Mouse (Mus musculus): Measurements from ENCODE around the gene Dapl1.

Dapl1 gene

GRCm38 (mm10) chr2:59484438-59484837 is at the start of gene Dapl1:
Gene Dapl1 (plus strand): TSS chr2:59484653.
- DNase-seq: peak; percentile 72 to 82

GRCm38 (mm10) chr2:59434820-59435219 is 49.6 kb upstream of the Dapl1 start:
- DNase-seq: no peak

DNA sequence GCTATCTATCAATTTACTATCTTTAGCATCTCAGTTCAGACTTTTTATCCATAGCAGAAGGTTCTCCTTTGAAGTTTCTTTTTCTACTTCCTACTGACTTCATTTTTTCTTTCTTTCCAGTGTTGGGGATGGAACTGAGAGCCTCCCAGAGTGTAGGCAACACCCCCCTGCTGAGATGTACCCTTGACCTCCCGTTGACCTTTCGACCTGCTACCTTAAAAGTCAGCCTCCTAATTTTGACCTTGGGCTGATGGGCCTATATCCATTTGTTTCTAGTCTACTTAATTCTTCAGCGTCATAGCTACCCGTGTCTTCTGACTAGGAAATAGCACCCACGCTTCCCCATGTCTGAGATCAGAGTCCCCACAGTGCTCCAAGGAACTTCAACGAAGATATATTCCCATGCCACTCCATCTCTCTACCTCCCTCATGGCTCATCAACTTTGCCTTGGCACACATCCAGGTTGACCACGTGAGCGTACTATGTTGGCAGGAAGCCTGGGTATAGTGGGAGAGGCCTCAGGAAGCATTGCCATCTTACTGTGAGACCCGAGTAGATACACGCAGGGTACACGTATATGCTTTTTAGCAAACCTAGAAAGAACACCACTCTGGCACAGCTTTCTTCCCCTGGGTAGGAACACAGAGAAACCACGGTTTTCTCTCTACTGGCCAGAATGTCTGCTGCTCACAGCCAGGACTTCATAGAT is 46.6 kb upstream of the Dapl1 start:
- peak; percentile 85 to 89 for DNase-seq

- DNase-seq: peak; percentile 62 to 78
Observed at GRCm38 (mm10) chr2:59438479-59438935, 45.9 kb upstream of the Dapl1 start.

DNA sequence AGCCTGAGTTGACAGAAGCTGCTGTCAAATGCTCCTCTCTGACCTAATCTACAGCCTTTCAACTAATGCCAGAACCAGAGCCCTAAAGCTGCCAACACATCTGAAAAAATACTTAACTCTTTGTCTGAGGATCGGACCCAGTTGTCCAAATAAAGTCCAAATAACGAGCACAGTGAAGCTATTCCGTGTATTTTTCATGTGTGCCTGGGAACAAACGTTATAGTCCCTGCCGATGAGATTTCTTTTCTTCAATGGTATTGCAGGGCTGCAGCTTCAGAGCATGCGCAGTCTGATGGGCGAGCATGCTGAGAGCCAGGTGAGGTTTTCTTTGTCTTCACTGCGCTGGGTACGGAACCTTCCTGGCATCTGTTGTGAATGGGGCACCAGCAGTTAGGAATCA is 44.6 kb upstream of the Dapl1 start:
- DNase-seq: no peak

GRCm38 (mm10) chr2:59440481-59440880 is 44.0 kb upstream of the Dapl1 start:
- DNase-seq: peak; percentile 81 to 85

DNA sequence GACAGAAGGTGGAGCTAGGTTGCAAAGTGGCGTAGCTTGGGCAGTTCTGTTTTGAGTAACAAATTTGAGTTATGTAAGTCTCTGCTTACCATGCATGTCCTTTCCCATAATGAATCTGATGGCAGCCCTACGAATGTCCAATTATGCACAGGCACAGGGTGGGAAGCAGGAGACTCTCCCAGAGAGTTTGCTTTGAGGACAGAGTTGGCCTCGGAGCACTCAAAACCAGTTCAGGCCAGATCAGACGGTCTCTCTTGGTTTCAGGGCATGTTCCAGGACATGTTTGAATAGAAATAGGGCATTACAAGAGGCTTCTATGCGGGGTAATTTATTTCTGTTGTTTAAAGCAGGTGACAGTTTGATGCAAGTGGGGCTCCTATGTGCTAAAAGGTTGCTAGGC is 42.8 kb upstream of the Dapl1 start:
- no peak for DNase-seq

GRCm38 (mm10) chr2:59446671-59447070 is 37.8 kb upstream of the Dapl1 start:
- no peak for DNase-seq

DNA sequence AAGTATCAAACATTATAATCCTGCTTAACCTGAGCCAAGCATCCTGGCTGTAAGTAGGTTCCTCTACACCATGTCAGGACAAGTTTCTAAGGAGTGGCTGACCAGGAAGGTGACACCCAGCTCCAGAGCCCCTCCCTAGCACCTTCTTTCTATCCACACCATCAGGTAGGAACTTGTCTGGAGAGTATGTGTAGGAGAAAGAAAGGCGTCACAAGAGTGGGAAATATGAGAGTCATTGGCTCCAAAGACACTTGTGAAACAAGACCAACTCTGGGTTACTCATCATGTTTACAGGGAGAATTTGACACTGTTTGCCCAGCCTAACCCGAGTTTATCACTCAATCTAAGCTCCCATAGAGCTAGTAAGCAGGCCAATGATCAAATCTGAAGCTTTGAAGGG is 36.7 kb upstream of the Dapl1 start:
- no peak for DNase-seq

DNA sequence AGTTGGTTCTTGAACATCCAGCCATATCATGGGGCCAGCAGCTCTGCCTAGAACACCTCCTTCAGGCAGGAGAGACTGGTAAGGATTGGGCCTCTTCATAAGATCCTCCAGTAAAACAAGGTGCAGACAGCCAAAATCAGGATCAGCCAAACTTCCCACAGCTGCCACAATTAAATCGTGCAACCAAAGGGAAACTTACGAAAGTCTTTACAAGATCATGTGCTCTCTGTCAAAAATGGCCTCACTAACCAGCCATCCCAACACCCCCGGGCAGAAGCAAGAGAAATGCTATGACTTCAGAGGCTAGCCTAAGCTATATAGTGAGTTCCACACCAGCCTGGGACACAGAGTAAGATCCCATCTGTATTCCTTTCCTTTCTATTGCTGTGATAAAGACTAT is 35.9 kb upstream of the Dapl1 start:
- DNase-seq: no peak

DNA sequence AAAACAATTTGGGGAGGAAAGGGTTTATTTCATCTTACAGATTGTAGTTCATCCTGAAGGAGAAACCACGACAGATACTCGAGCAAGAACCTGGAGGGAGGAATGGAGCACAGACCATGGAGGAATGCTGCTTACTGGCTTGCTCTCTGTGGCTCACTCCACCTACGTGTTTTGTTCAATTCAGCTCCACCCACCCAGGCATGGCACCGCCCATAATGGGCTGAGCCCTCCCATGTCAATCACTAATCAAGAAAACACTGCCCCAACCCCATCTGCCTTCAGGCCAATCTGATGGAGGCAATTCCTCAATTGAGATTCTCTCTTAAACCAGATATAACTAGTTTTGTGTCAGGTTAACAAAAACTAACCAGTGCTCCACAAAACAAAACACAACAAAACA is 35.5 kb upstream of the Dapl1 start:
- DNase-seq: no peak

DNA sequence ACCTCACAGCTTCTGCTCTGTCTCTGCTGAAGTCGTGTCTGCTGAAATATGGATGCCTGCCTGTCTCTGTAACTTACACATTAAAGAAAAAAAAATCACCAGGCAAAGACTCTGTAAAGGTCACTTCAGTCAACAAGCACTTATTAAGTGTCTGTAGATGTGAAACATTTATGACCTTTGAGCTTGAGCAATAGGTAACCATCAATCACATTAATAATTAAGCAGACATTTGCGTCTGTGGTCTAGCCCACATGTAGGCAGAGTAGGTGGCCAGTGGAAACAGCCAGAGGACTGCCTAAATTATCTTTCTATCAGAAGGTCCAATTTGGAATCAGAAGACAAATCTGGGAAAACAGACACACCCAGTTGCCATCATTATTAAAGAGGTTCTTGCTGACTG is 32.8 kb upstream of the Dapl1 start:
- DNase-seq: no peak

- no peak for DNase-seq
Observed at GRCm38 (mm10) chr2:59452102-59452501, 32.4 kb upstream of the Dapl1 start.

- no peak for DNase-seq
Observed at GRCm38 (mm10) chr2:59462086-59462485, 22.4 kb upstream of the Dapl1 start.

GRCm38 (mm10) chr2:59463428-59464182 is 20.8 kb upstream of the Dapl1 start:
- no peak for DNase-seq

DNA sequence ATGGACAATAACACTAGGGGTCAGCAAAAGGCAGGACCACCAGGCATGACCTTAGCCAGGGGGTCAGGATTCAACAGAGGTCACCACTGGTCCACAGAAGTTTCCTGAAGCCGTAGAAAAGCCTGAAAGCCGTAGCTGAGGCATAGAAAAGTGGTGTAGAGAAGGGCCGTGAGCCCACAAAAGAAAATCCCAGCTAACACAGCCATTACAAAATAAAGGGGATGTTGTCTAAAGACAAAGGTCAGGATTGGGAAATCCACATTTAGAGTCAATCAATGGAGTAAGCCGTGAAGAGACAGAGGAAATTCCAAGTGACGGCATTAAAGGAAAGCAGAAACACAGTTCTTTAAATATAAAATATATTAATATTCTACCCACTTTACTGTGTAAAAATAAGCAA is 18.8 kb upstream of the Dapl1 start:
- no peak for DNase-seq

DNA sequence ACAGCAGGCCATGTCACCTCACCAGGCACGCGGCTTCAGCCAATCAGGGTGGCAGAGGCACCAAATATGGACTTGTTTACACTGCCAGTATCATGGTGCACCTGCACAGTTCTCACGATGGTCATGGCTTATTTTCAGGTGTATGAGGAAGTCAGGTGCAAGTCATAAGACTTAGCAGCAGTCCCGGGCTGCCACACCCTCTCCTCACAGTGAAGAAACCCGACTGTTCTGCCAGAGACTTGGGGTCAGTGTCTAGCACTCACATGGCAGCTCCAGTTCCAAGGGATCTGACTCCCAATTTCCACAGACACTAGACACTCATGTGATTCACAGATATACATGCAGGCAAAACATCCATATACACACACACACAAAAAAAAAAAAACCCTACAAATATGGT is 18.1 kb upstream of the Dapl1 start:
- DNase-seq: no peak

DNA sequence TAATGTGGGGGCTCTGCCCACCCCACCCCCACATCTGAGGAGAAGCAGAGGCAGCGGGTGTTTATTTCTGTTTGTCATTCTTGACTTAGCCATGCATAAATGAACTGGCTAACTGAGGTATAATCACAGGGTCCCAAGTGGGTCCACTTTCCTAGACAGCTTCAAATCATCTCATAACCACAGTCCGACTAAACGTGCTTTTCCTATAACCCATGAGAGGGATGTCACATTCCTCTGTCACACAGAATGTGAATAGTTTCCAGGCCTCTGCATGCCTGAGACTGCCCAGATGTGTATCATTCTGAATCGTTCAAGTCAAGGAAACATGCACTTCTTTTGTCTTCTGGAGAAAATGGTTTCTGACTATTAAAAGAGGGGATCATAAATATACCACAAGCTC is 17.4 kb upstream of the Dapl1 start:
- no peak for DNase-seq

DNA sequence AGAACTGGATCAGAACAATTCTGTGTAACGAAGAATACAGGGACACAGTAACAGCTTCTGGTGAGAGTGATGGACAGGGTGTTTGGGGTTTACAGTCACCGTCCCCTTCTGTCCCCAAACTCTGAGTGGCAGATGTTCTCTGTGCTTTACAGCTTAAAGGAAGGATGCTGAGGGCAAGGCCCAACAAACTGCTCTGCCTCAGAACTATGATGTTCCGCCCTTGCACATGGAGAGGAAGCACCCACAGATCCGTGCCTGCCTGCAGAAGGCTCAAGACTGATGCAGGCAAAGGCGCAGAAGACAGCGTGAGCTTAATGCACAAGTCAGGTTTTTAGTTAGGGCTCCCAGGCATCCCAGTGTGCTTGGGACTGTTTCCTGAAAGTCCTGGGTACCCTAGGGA is 16.5 kb upstream of the Dapl1 start:
- DNase-seq: no peak

DNA sequence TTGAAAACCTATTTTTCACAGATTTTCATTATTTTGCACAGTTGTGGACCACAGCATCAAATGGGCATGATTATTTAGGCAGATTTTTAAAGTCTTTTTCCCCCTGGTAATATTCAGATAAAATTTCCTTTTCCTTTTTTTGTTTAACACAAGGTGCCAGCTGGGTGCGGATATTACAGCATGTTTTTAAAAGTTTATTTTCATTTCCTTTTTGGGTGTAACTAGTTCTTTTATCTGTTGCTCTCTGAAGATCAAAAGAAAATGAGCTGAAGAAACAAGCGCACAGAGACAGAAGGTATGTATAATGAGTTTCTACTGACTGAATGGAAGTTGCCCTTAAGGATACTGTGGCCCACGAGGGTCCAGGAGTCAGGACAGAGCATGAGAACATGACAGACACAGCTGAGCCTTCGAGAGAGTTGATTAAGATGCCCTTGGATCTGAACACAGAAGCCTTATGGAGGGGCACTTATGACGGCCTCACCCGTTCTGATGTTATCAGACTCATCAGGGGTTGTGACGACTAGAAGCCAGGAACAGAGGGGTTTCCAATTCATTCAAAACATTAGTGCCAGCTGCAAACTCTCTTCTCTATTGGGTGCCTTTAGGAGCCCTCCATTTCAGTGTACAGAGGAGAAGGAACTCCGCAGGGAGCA is 14.7 kb upstream of the Dapl1 start:
- no peak for DNase-seq

DNA sequence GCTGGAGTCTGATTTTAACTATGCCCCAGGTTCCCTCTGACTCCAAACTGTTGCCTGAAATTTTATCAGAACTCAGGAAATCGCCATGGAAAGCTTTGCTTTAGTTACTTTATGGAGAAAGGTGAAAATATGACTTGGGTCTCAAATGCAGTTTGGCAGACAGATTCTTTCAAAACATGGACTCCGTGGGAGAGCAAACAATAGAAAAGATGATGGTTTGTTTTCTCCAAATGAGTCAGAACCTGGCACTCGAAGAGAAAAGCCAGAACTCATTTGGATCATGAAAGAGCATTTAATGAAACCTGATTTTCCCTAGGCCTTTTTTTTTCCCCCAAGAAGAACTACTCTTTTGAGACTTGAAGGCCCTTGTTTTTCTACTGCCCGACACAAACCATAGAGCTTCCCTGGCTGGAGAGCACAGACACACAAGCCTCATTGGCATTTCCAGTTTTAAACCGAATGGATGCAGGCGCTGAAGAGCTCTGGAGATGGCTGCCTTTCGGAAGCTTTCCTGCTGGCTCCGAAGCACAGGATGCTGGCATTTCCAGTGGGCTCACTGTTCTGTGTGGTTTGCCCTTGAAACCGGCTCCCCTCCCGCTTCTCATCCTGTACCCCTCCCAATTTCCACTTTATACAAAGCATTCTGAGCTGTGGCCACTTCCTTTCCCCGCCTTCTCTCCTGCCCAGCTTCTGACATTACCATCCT is 14.0 kb upstream of the Dapl1 start:
- peak; percentile 14 to 37 for DNase-seq

DNA sequence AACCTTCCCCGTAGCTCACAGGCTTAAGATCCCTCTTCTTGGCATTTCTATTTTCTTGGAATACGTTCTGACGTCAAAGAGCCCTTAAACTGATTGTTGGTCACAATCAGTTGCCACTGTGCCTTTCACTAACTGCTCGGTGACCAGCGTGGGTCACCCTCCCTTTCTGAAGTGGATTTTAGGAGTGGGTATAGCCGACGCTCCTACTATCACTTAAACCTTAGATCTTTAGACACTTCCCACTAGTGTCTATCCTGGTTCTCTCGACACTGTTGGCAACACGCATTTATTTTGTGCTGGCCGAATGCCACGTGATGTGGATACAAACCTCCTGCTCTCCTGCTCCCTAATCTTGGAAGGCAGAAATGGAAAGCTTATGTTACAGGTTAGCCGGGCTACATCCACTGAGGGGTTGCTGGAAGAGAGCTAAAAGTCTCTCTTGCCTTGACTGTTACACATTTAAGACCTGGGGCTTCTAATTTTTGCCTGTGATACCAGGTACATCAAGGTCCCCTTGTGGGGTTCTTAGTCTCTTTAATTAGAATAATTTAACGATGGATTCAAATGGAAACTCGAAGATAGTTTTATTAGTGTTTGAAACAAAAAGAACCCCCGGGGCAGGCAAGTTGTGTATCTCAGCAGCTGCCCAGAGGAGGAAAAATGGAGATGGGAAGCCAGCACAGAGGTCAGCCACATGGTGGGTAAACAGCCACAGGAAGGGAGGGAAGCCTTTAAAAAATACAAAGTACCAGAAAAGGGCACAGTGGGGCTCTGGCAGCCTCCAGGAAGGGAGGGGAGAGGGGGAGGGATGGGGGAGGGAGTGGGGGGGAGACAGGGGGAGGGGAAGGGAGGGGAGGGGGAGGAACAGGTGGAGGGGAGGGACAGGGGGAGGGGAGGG is 13.2 kb upstream of the Dapl1 start:
- peak; percentile 23 to 30 for DNase-seq
